Mouse (Mus musculus): ENCODE results near the gene Upk3bl. TPM values are rescaled to one million over a fixed set of nuclear protein-coding genes. Genes with fewer than 3 reads are reported as not detected.
"Not testable (repeated sequence)": the region's sequence is repeated elsewhere in the genome, so short reads cannot be mapped to it uniquely, and the experiment has no call there.

The Upk3bl gene
- polyA plus RNA-seq, 1 experiment from 2014 or later, result 1.7 TPM

DNA sequence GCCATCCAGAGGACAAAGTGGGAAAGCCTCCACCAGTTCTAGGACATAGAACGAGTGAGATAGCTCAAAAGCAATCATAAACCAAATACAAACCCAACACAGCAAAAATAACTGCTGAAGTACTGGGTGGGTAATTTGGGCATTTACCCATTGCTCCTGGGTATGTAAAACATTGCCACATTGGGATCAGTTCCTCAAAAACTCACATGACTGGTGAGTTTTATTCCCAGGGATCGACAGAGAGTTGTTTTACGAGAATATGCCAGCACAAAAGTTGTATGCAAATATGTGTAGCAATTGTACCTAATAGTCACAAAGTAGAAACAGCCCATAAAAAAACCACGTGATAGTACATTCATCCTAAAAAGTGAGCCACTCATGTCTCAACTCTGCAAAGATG, 19.4 kb upstream of the Upk3bl start:
- no peak for DNase-seq (ENCODE audit: extremely low spot score, low spot score)
- Histone ChIP-seq H3K27me3 (ENCODE audit: poor library complexity, severe bottlenecking) (no peaks in the 10 kb centered on the region), H3K9me3 (no peaks in the 10 kb centered on the region), H3K4me3 (no peak overlapping the region), H3K27ac (no peak overlapping the region), H3K4me1 (peaks cover 3% of the 10 kb centered on the region), H3K36me3 (replicated peaks) (peaks cover 32% of the 10 kb centered on the region)
- 90% methylated on average over 4 of the region's 4 CpGs for WGBS

- no peaks in the 10 kb centered on the region for H3K9me3 ChIP-seq
- WGBS, result 98% methylated on average over 1 of the region's 1 CpGs
- no peak for DNase-seq (ENCODE audit: extremely low spot score, low spot score)
Measured at GRCm38 (mm10) chr5:136035285-136035684, 19.0 kb upstream of the Upk3bl start.

DNA sequence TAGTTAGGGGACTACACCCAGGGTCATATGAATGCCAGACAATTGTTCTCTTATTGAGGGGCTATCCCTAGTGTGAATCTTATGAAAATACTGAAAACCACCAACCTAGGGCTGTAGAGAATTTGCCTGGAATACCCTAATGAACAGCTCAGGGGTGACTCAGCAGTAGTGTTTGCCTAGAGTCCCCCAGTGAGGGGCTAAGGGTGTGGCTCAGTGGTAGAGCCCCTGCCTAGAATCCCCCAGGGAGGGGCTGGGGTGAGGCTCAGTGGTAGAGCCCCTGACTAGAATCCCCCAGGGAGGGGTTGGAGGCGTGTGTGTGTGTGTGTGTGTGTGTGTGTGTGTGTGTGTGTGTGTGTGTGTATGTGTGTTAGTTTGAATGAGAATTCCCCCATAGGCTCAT, 17.6 kb upstream of the Upk3bl start:
- H3K36me3 ChIP-seq (replicated peaks), result peaks cover 14% of the 10 kb centered on the region
- H3K9me3 ChIP-seq, result no peaks in the 10 kb centered on the region
- DNase-seq (ENCODE audit: extremely low spot score, low spot score), result no peak
- peaks cover 15% of the 10 kb centered on the region for H3K4me1 ChIP-seq
- no peaks in the 10 kb centered on the region for H3K27me3 ChIP-seq (ENCODE audit: poor library complexity, severe bottlenecking)
- no peak overlapping the region for H3K27ac ChIP-seq
- 75% methylated on average over 1 of the region's 1 CpGs for WGBS
- no peak overlapping the region for H3K4me3 ChIP-seq

More at GRCm38 (mm10) chr5:136035285-136035684, 19.0 kb upstream of the Upk3bl start:
- peaks cover 7% of the 10 kb centered on the region for H3K4me1 ChIP-seq
- no peak overlapping the region for H3K27ac ChIP-seq
- no peak overlapping the region for H3K4me3 ChIP-seq
- H3K36me3 ChIP-seq (replicated peaks), result peaks cover 28% of the 10 kb centered on the region
- H3K27me3 ChIP-seq (ENCODE audit: poor library complexity, severe bottlenecking), result no peaks in the 10 kb centered on the region

DNA sequence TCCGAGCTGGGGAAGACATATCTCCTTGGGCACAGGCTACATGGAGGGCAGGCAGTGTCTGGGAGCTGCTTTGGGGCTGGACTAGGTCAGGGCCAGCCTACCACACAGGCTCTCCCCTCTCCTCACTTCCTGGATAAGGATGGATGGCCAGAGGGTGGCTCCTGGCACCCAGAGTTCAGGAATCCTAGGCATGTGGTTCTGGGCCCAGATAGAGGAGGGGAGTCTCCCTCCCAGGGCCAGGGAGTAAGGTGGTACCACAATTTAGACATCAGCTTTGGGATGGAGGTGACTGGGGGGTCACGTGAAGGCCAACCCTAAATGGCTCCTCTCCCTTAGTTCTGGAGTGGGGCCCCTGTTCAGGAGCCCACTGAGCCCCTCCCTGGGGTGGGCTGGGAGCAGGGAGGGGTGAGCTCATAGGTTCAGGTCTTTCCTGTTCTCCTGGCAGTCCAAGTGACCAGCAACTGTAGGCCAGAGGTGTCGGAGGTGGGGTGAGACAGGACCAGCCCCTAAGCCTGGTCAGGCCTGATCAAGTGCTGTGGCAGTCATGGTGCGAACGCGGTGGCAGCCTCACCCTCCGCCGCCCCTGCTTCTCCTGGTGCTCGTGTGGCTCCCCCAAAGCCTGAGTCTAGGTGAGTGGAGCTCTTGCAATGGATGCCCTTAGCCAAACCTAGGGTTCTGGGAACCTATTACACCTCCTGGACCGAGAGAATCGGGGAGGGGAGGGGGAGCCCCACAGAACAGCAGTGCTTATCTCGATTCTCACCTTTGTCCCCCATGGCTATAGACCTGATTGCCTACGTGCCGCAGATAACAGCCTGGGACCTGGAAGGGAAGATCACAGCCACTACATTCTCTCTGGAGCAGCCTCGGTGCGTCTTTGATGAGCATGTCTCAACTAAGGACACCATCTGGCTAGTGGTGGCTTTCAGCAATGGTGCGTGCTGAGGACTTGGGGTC, 15.8 kb upstream of the Upk3bl start, which contains the start of gene Upk3b:
TSS of gene Upk3b (plus strand) at position 239 of the 957 bp plus-strand sequence.
- Histone ChIP-seq H3K27me3 (ENCODE audit: poor library complexity, severe bottlenecking) (no peaks in the 10 kb centered on the region), H3K4me1 (peaks cover 15% of the 10 kb centered on the region), H3K9me3 (no peaks in the 10 kb centered on the region), H3K36me3 (replicated peaks) (no peaks in the 10 kb centered on the region), H3K4me3 (no peak within 1 kb of the TSS), H3K27ac (0 out of 2 replicates have a peak within 1 kb of the TSS, but pooled peaks have one; percentile 2)
- no peak for DNase-seq (ENCODE audit: extremely low spot score, low spot score)
- 85% methylated on average over 17 of the region's 17 CpGs for WGBS

DNA sequence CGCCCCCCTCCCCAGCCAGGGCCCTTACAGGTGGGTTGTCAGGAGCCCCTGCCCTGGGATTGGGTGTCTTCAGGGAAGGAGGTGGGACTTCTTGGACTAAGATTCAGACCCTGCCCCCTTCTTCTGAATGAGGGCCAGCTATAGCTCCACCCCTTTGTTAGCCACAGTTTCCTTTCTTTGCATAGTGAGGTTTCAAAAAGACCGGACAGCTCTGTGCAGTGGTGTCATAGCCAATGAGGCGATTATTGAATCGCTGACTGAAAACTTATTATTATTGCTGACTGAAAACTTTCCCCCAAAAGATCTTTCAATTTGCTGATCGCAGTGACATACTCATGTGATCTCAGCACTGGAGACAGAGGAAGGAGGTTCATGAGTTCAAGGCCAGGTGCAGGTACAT, 14.1 kb upstream of the Upk3bl start:
- WGBS, result 49% methylated on average over 5 of the region's 5 CpGs
- Histone ChIP-seq H3K9me3 (no peaks in the 10 kb centered on the region), H3K4me3 (peak overlapping the region; percentile 26; the same call in 1 of the 2 replicates), H3K4me1 (peaks cover 15% of the 10 kb centered on the region), H3K27ac (0 out of 2 replicates have a peak overlapping the region, but pooled peaks have one; percentile 20), H3K27me3 (ENCODE audit: poor library complexity, severe bottlenecking) (no peaks in the 10 kb centered on the region), H3K36me3 (replicated peaks) (no peaks in the 10 kb centered on the region)
- DNase-seq (ENCODE audit: extremely low spot score, low spot score), result no peak

- no peak overlapping the region for H3K27ac ChIP-seq
- H3K4me1 ChIP-seq, result peaks cover 25% of the 10 kb centered on the region
- H3K4me3 ChIP-seq, result no peak overlapping the region
- no peak for DNase-seq (ENCODE audit: extremely low spot score, low spot score)
- H3K9me3 ChIP-seq, result no peaks in the 10 kb centered on the region
- no peaks in the 10 kb centered on the region for H3K36me3 ChIP-seq (replicated peaks)
- WGBS, result 44% methylated on average over 2 of the region's 2 CpGs
- no peaks in the 10 kb centered on the region for H3K27me3 ChIP-seq (ENCODE audit: poor library complexity, severe bottlenecking)
Measured at GRCm38 (mm10) chr5:136041260-136041659, 13.0 kb upstream of the Upk3bl start.

DNA sequence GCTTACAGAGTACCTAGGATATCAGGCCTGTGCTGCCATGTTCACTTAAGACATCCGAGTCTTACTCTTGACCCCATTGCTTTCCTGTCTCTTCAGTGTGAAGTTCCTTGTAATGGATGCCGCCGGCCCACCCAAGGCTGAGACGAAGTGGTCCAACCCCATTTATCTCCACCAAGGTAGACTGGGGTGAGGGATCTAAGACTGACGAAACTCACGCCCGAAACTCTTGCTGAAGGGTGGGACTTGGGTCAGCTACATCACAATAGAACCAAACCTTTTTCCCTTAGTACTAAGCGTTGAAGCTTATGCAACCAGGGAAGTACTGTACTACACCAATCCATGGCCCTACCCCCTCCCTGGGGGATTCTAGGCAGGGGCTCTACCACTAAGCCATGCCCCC, 12.6 kb upstream of the Upk3bl start:
- Histone ChIP-seq H3K4me3 (no peak overlapping the region), H3K4me1 (peaks cover 29% of the 10 kb centered on the region), H3K36me3 (replicated peaks) (no peaks in the 10 kb centered on the region), H3K9me3 (no peaks in the 10 kb centered on the region), H3K27me3 (ENCODE audit: poor library complexity, severe bottlenecking) (no peaks in the 10 kb centered on the region), H3K27ac (no peak overlapping the region)
- 92% methylated on average over 8 of the region's 8 CpGs for WGBS
- no peak for DNase-seq (ENCODE audit: extremely low spot score, low spot score)

GRCm38 (mm10) chr5:136044865-136045264, 9.4 kb upstream of the Upk3bl start:
- no peak for DNase-seq (ENCODE audit: extremely low spot score, low spot score)
- no peak overlapping the region for H3K4me3 ChIP-seq
- no peaks in the 10 kb centered on the region for H3K36me3 ChIP-seq (replicated peaks)
- no peaks in the 10 kb centered on the region for H3K9me3 ChIP-seq
- no peak overlapping the region for H3K27ac ChIP-seq
- WGBS, result 77% methylated on average over 13 of the region's 13 CpGs
- H3K27me3 ChIP-seq (ENCODE audit: poor library complexity, severe bottlenecking), result no peaks in the 10 kb centered on the region
- H3K4me1 ChIP-seq, result peaks cover 32% of the 10 kb centered on the region

DNA sequence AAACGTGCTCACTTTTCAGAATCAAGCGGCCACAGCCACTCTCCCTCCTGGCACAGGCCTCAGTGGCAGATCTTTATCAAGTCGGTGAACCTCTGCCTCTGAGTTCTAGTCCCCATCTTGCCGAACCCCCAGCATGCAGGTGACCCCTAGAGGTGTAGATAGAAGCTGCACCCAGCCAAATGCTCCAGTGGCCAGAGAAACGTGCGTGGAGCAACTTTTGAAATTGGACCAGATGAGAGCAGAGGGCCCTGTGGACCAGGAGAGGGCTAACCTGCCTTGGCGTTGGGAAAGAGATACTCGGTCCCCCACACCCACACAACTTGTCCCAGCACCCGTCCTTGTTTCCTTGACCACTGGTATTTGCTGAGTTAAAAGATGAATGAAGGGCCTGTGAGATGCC, 8.9 kb upstream of the Upk3bl start:
- peak; percentile 38 for DNase-seq (ENCODE audit: extremely low spot score, low spot score)
- WGBS, result 52% methylated on average over 9 of the region's 9 CpGs
- no peaks in the 10 kb centered on the region for H3K9me3 ChIP-seq
- H3K27ac ChIP-seq, result no peak overlapping the region
- peaks cover 30% of the 10 kb centered on the region for H3K4me1 ChIP-seq
- H3K36me3 ChIP-seq (replicated peaks), result no peaks in the 10 kb centered on the region
- H3K27me3 ChIP-seq (ENCODE audit: poor library complexity, severe bottlenecking), result no peaks in the 10 kb centered on the region
- H3K4me3 ChIP-seq, result no peak overlapping the region

- H3K9me3 ChIP-seq, result no peaks in the 10 kb centered on the region
- peak; percentile 87 for DNase-seq (ENCODE audit: extremely low spot score, low spot score)
- no peaks in the 10 kb centered on the region for H3K36me3 ChIP-seq (replicated peaks)
- WGBS, result 2% methylated on average over 10 of the region's 10 CpGs
- no peak overlapping the region for H3K4me3 ChIP-seq
- peak overlapping the region; percentile 49 for H3K27ac ChIP-seq
- no peaks in the 10 kb centered on the region for H3K27me3 ChIP-seq (ENCODE audit: poor library complexity, severe bottlenecking)
- H3K4me1 ChIP-seq, result peaks cover 29% of the 10 kb centered on the region
Measured at GRCm38 (mm10) chr5:136045987-136046386, 8.3 kb upstream of the Upk3bl start.

DNA sequence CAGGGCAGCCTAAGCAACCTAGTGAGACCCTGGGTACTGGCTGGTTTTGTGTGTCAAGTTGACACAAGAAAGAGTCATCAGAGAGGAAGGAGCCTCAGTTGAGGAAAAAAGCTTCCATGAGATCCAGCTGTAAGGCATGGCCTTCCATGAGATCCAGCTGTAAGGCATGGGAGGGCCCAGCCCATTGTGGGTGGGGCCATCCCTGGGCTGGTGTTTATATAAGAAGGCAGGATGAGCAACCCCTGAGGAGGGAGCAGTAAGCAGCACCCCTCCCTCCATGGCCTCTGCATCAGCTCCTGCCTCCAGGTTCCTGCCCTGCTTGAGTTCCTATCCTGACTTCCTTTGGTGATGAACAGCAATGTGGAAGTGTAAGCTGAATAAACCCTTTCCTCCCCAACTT, 5.8 kb upstream of the Upk3bl start:
- not testable (repeated sequence) for DNase-seq (ENCODE audit: extremely low spot score, low spot score); H3K4me3 ChIP-seq; H3K27ac ChIP-seq; H3K9me3 ChIP-seq; H3K36me3 ChIP-seq (replicated peaks); H3K27me3 ChIP-seq (ENCODE audit: poor library complexity, severe bottlenecking)
- H3K4me1 ChIP-seq, result peaks cover 48% of the 10 kb centered on the region

DNA sequence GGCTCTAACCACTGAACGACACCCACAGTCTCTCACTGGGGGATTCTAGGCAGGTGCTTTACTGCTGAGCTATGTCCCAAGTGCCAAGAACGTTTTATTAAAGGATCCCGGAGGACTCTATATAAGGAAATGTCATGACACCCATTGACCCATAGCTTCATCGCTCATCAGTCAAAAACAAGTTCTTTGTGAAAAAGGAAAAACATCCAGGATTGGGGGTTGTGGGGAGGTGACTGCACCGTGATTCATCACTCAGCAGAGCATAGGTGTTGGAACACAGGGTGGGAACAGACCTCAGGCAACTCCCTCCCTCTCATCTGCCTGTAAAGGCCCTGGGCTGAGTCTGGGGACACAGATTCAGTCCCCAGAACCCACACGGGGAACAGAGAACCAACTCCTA, 4.4 kb upstream of the Upk3bl start:
- peaks cover 48% of the 10 kb centered on the region for H3K4me1 ChIP-seq
- H3K27me3 ChIP-seq (ENCODE audit: poor library complexity, severe bottlenecking), result no peaks in the 10 kb centered on the region
- H3K36me3 ChIP-seq (replicated peaks), result no peaks in the 10 kb centered on the region
- DNase-seq (ENCODE audit: extremely low spot score, low spot score), result no peak
- WGBS, result 87% methylated on average over 6 of the region's 6 CpGs
- H3K27ac ChIP-seq, result peak overlapping the region; percentile 69
- 0 out of 2 replicates have a peak, but pooled peaks cover 3% of the 10 kb centered on the region for H3K9me3 ChIP-seq
- no peak overlapping the region for H3K4me3 ChIP-seq

All from forebrain, embryonic 10.5 days (tissue).